Comparison of ENCODE assay signal across 13 mouse cellular contexts in genomic region chr13:55392933-55393332, GRCm38 (mm10). TPM values are rescaled to one million over a fixed set of nuclear protein-coding genes. Genes with fewer than 3 reads are reported as not detected.
A peak's percentile ranks its signal among the peaks of the same experiment; 100 is the strongest.
DNase-seq lines count a peak whose midpoint lies in the region; ATAC-seq and TF ChIP-seq lines count a peak whose summit lies in the region.
"Had no signal": no experiment of that assay in that cellular context is flagged by ENCODE, and none has a peak within 500 bp of the region (broad histone marks: within the 10 kb centered on the region; RNA-seq: fewer than 3 reads in every experiment).

No protein-coding gene starts in this region.

- no peak overlapping the region for H3K9ac ChIP-seq in ES-E14 (ENCODE audit: insufficient read depth, low read depth, low read length, poor library complexity, severe bottlenecking)
- H3K9ac ChIP-seq: hindbrain, embryonic 12.5 days; neural tube, embryonic 13.5 days had no signal

- no peaks in the 10 kb centered on the region; a peak in 1 of 4 replicates for H3K4me1 ChIP-seq in ES-E14 (ENCODE audit: control insufficient read depth in 2 of 2, insufficient read depth in 2 of 2, low read length in 2 of 2, poor library complexity in 1 of 2)
- H3K4me1 ChIP-seq: hindbrain, embryonic 12.5 days; neural tube, embryonic 13.5 days had no signal

- no peaks in the 10 kb centered on the region for H3K36me3 ChIP-seq in ES-E14 (ENCODE audit: control insufficient read depth, insufficient read depth, low read length, poor library complexity, severe bottlenecking)
- H3K36me3 ChIP-seq: hindbrain, embryonic 12.5 days; neural tube, embryonic 13.5 days had no signal

- H3K9me3 ChIP-seq in ES-E14 (ENCODE audit: control insufficient read depth, insufficient read depth, low read depth, low read length), result no peaks in the 10 kb centered on the region
- H3K9me3 ChIP-seq: hindbrain, embryonic 12.5 days; neural tube, embryonic 13.5 days had no signal

- peak; percentile 53 for DNase-seq in kidney, adult 9 months
- DNase-seq in kidney, postnatal 14 days, result no peak
- DNase-seq in 3T3-L1 (ENCODE audit: low read depth, low spot score) (peak; percentile 23), ES-E14 (ENCODE audit: low read depth, low spot score) (peak; percentile 60)
- DNase-seq in induced T-regulatory cell, adult 2 months (ENCODE audit: low read depth), result peak; percentile 74
- DNase-seq in frontal cortex, postnatal 36 days (ENCODE audit: low spot score in 2 of 2), result no peak
- no peak for DNase-seq in right cerebral cortex, adult 2 months (ENCODE audit: low spot score in 2 of 2)
- DNase-seq: cerebellum, adult 2 months had no signal

- in situ Hi-C loops in ES-E14 (cut with MboI; ENCODE audit: low sequenced_read_pairs in 2 of 2, unreplicated experiment in 2 of 2), result no loop called here

- H3K4me3 ChIP-seq in ES-E14 (ENCODE audit: insufficient read depth in 1 of 2, low read depth in 1 of 2, low read length in 2 of 2, poor library complexity in 1 of 2, severe bottlenecking in 1 of 2), result no peak overlapping the region
- H3K4me3 ChIP-seq: hindbrain, embryonic 12.5 days; neural tube, embryonic 13.5 days had no signal

- no peak overlapping the region for H3K27ac ChIP-seq in ES-E14 (ENCODE audit: insufficient read depth, low read depth, low read length, poor library complexity, severe bottlenecking)
- H3K27ac ChIP-seq: hindbrain, embryonic 12.5 days; macrophage; neural tube, embryonic 13.5 days had no signal

- no peak for ATAC-seq in frontal cortex, adult (ENCODE audit: low TSS enrichment)

TF ChIP-seq in ES-E14, 5 proteins besides CTCF, POLR2A, EP300 and RAD21:
- TF ChIP-seq HCFC1 (IDR thresholded peaks at IDR 0.05; ENCODE audit: borderline replicate concordance, insufficient read depth, low read length) (no peak), ZNF384 (IDR thresholded peaks at IDR 0.05; ENCODE audit: low read depth, low read length) (no peak), CHD2 (IDR thresholded peaks at IDR 0.05; ENCODE audit: low read depth, low read length) (no peak), MAFK (IDR thresholded peaks at IDR 0.05; ENCODE audit: insufficient read depth, low read depth, low read length) (no peak), ZC3H11A (IDR thresholded peaks at IDR 0.05; ENCODE audit: borderline replicate concordance, low read depth, low read length) (no peak)

RNA-seq across cellular contexts. Expression of gene Slc34a1, which starts 5.1 kb away (rescaled TPM):
- not detected in 2 replicates for total RNA-seq in ES-E14 (2012; rRNA removed)
- total RNA-seq: left cerebral cortex, adult 18-20 months had no signal

RNA-seq across cellular contexts. Expression of gene Pfn3, which starts 22.1 kb away (rescaled TPM):
- not detected in 2 replicates for total RNA-seq in ES-E14 (2012; rRNA removed)
- total RNA-seq: left cerebral cortex, adult 18-20 months had no signal

RNA-seq across cellular contexts. Expression of gene Rgs14, which starts 23.4 kb away (rescaled TPM):
- total RNA-seq in ES-E14 (2012; rRNA removed), result 0.62 and 1.4 TPM in 2 replicates

RNA-seq across cellular contexts. Expression of gene Lman2, which starts 30.4 kb away (rescaled TPM):
- total RNA-seq in ES-E14 (2012; rRNA removed), result 195 and 272 TPM in 2 replicates

RNA-seq across cellular contexts. Expression of gene F12, which starts 33.7 kb away (rescaled TPM):
- not detected in 2 replicates for total RNA-seq in ES-E14 (2012; rRNA removed)

Comparison
In these comparisons a context has a peak if more than half of its experiments do, and no peak if none do; other contexts are left out.
1. DNase-seq: peak in kidney, adult 9 months (single experiment), 3T3-L1 (single experiment), ES-E14 (single experiment) and induced T-regulatory cell, adult 2 months (single experiment); none in kidney, postnatal 14 days (single experiment), frontal cortex, postnatal 36 days (0 of 2) and right cerebral cortex, adult 2 months (0 of 2).